Mouse (Mus musculus): Measurements from ENCODE around the gene Gnai2. TPM values are rescaled to one million over a fixed set of nuclear protein-coding genes. Genes with fewer than 3 reads are reported as not detected.

The Gnai2 gene
- polyA plus RNA-seq, 1 experiment from 2014 or later: 570 TPM

DNA sequence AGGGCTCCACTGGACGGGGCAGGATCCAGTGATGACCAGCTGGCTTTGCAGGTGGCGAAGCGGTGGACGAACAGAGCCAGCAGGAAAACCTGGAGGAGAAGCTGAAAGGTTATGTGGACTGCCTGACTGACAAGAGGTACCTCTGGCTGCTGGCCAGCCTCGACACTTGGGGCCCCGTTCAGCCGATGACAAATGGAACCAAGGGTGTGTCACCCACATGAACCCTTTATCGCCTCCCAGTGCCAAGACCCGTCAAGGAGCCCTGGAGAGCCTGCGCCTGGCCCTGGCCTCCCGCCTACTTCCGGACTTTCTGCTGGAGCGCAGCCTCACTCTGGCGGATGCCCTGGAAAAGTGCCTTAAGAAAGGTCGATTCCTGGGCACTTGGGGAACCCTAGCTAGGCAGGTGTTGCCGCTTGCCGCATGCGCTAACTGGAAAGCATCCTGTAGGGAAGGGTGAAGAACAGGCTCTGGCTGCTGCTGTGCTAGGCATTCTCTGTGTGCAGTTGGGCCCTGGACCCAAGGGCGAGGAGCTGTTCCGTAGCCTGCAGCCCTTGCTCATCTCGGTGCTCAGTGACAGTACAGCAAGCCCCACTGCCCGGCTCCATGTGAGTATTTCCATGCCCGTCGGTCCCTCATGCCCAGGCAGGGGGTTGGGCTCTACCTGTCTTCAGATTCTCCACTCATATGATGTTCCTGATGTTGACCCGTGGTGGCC lies 45.0 kb downstream of the Gnai2 start:
- H3K36me3 ChIP-seq (replicated peaks): peaks cover 46% of the 10 kb centered on the region
- H3K27me3 ChIP-seq: no peaks in the 10 kb centered on the region
- WGBS: 93% methylated on average over 25 of the region's 25 CpGs

DNA sequence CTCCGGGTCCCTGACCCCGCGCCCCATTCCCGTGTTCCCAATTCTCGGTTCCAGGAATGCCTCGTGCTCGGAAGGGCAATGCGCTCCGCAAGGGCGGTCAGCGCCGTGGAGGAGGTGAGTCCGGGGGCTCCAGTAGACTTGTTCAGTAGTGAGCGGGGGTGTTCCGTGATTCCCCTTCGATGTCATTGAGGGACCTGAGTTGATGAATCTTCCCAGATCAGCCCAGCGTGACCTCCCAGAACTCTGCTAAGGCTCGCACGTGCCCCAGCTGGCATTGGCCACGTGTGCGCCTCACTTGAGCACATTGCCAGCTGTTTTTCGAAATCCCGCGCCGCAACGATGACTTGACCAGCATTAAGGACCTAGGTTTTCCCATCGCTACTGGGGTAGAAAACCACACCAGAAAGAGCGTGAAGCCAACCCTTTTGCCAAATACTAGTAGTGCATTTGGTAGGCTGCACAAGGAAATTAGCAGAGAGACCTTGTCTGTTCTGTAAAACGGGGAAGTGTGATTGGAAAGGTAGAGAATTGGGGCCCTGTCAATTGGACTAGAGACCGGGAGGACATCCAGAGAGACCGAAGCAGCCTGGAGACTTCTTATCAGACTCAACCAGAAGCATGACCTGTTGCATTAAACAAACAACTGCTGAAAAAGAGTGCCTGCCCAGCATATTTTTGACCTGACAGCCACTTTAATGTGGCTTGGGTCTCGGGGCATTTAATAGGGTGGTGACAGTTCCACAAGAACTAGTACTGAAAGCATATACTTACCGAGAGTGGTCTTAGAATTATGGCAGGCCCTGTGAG lies 47.1 kb downstream of the Gnai2 start:
- Histone ChIP-seq H3K4me2 (peak overlapping the region; percentile 85), H3K4me1 (peaks cover 11% of the 10 kb centered on the region), H3K9ac (peak overlapping the region; percentile 66), H3K27ac (no peak overlapping the region), H3K4me3 (replicated peaks) (peak overlapping the region; percentile 78), H3K9me3 (no peaks in the 10 kb centered on the region), H3K36me3 (replicated peaks) (peaks cover 42% of the 10 kb centered on the region), H3K27me3 (no peaks in the 10 kb centered on the region)
- 7% methylated on average over 33 of the region's 33 CpGs for WGBS
- no peak for ATAC-seq (ENCODE audit: low FRiP score)

More for the DNA sequence above, 45.0 kb downstream of the Gnai2 start:
- no peak overlapping the region for H3K4me2 ChIP-seq
- H3K4me3 ChIP-seq (replicated peaks): no peak overlapping the region
- no peaks in the 10 kb centered on the region for H3K9me3 ChIP-seq
- H3K27ac ChIP-seq: no peak overlapping the region
- ATAC-seq (ENCODE audit: low FRiP score): no peak
- H3K4me1 ChIP-seq: peaks cover 11% of the 10 kb centered on the region
- H3K9ac ChIP-seq: no peak overlapping the region

DNA sequence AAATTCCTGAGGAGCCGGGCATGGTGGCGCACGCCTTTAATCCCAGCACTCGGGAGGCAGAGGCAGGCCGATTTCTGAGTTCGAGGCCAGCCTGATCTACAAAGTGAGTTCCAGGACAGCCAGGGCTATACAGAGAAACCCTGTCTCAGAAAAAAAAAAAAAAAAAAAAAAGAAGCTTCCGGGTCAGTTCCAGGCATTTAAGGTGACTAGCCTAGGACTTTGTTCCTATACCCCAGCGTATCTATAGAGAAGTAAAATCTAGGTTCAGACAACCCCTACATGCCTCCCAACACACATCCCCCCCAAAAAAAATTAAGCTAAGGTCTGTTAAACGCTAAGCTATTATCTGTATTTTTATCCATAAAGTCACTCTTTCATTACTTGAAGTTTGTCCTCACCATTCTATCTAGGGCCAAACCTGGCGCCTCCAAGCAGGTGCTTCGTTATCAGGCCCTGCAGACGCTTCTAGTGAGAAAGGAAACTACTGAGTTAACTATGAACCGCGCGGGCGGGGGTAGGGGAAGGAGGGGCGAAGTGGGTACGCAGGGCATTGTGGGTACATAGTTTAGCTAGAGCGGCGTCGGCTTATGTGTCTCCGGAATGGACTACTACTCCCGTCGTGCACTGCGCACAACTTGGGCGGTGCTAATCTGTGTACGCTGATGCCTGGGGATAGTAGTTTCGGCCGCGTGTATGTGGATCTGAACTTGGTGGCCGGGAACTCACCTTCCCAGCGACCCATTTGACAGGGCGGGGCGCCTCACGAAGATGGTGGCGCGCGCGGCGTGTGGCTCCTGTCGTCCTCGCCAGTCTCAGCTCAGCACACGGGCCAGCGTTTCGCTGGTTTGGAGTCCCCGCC lies 48.0 kb downstream of the Gnai2 start, which contains the start of gene Ifrd2:
Gene Ifrd2 (plus strand): TSS at position 669 of the 859 bp plus-strand sequence.
- Histone ChIP-seq H3K4me3 (replicated peaks) (peak within 1 kb of the TSS; percentile 78), H3K4me2 (peak within 1 kb of the TSS; percentile 85), H3K27me3 (no peaks in the 10 kb centered on the region), H3K4me1 (peaks cover 14% of the 10 kb centered on the region), H3K9me3 (no peaks in the 10 kb centered on the region), H3K9ac (peak within 1 kb of the TSS; percentile 66), H3K36me3 (replicated peaks) (peaks cover 35% of the 10 kb centered on the region), H3K27ac (no peak within 1 kb of the TSS)
- WGBS: 15% methylated on average over 46 of the region's 46 CpGs
- ATAC-seq (ENCODE audit: low FRiP score): peak; percentile 97

DNA sequence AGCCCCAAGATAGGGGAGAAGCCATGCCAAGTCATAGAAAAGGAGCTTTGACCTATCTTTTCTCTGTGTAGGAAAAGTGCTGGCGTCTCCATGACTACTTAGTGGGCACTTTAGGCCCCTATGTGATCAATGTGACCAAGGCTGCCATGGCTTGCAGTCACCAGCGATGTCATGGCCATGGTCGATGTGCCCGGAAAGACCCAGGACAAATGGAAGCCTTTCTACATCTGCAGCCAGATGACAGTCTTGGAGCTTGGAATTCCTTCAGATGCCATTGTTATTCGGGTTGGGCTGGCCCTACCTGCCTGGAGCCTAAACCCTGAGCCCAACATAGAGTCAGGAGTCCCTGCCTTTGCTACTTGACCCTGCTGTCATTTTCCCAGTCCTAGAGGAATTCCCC lies 48.7 kb downstream of the Gnai2 start:
- no peak overlapping the region for H3K27ac ChIP-seq
- no peaks in the 10 kb centered on the region for H3K27me3 ChIP-seq
- no peak overlapping the region for H3K4me3 ChIP-seq (replicated peaks)

DNA sequence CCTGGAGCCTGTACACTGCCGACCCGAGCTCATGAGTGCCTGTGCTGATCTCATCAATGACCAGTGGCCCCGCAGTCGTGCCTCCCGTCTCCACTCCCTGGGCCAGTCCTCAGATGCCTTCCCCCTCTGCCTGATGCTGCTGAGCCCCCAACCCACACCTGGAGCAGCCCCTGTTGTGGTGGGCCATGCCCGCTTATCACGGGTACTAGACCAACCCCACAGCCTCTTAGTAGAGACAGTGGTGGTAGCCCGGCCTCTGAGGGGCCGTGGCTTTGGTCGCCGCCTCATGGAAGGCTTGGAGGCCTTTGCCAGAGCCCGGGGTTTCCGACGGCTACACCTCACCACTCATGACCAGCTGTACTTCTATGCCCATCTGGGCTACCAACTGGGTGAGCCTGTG lies 52.0 kb downstream of the Gnai2 start:
- Histone ChIP-seq H3K9me3 (no peaks in the 10 kb centered on the region), H3K4me1 (peaks cover 35% of the 10 kb centered on the region), H3K4me3 (replicated peaks) (no peak overlapping the region), H3K4me2 (no peak overlapping the region), H3K27me3 (no peaks in the 10 kb centered on the region), H3K9ac (no peak overlapping the region), H3K27ac (no peak overlapping the region), H3K36me3 (replicated peaks) (peaks cover 10% of the 10 kb centered on the region)
- 85% methylated on average over 14 of the region's 14 CpGs for WGBS
- no peak for ATAC-seq (ENCODE audit: low FRiP score)

More for the DNA sequence above, 48.7 kb downstream of the Gnai2 start:
- no peak for ATAC-seq (ENCODE audit: low FRiP score)
- peaks cover 28% of the 10 kb centered on the region for H3K36me3 ChIP-seq (replicated peaks)
- H3K9me3 ChIP-seq: no peaks in the 10 kb centered on the region
- no peak overlapping the region; the same call in 1 of the 2 replicates for H3K4me2 ChIP-seq
- 92% methylated on average over 5 of the region's 5 CpGs for WGBS
- H3K4me1 ChIP-seq: peaks cover 21% of the 10 kb centered on the region
- no peak overlapping the region for H3K9ac ChIP-seq

DNA sequence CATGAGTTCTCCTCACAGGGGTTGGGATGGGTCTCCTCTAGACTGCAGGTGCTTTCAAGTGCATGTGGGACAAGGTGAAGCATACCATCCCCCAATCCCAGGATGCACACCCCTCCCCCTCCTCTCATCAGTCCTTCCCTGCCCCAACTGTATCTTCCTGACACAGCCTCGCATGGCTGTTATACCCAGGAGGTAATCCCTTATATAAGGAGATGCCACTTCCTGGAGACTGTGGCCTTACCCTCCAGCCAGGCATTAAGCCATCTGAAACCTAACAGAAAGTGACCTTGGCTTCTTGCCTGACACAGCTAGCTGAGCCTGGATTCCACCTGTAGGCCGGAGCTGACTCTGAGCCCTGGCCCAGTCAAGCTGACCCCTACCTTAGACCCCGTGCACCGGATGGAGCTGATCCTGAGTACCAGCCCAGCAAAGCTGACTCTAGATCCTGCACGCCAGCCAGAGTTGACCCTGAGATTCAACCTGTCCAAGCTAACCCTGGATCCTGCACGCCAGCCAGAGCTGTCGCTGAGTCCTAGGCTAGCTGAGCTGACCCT lies 52.6 kb downstream of the Gnai2 start:
- Histone ChIP-seq H3K27me3 (no peaks in the 10 kb centered on the region), H3K9me3 (no peaks in the 10 kb centered on the region), H3K4me3 (replicated peaks) (no peak overlapping the region), H3K9ac (no peak overlapping the region), H3K4me1 (peaks cover 32% of the 10 kb centered on the region), H3K4me2 (no peak overlapping the region), H3K36me3 (replicated peaks) (peaks cover 10% of the 10 kb centered on the region), H3K27ac (no peak overlapping the region)
- WGBS: 89% methylated on average over 7 of the region's 7 CpGs
- ATAC-seq (ENCODE audit: low FRiP score): no peak

DNA sequence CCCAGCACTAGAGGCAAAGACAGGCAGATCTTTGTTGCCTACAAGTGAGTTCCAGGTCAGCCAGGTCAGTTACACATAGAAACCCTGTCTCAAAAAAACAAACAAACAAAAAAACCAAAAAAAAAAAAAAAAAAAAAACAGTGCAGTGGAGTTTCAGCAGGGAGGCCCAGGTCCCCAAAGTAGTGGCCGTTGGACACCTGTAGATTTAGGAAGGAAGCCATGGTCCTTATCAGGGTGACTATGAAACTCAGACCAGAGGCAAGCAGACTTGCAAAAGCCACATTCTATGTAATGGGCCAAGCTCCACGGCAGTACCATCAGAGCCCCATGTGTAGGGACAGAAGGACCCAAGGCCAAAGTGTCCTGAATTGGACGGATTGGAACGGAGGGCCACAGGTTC lies 53.6 kb downstream of the Gnai2 start:
- peak overlapping the region; percentile 77 for H3K9ac ChIP-seq
- H3K27ac ChIP-seq: no peak overlapping the region
- H3K4me1 ChIP-seq: peaks cover 42% of the 10 kb centered on the region

DNA sequence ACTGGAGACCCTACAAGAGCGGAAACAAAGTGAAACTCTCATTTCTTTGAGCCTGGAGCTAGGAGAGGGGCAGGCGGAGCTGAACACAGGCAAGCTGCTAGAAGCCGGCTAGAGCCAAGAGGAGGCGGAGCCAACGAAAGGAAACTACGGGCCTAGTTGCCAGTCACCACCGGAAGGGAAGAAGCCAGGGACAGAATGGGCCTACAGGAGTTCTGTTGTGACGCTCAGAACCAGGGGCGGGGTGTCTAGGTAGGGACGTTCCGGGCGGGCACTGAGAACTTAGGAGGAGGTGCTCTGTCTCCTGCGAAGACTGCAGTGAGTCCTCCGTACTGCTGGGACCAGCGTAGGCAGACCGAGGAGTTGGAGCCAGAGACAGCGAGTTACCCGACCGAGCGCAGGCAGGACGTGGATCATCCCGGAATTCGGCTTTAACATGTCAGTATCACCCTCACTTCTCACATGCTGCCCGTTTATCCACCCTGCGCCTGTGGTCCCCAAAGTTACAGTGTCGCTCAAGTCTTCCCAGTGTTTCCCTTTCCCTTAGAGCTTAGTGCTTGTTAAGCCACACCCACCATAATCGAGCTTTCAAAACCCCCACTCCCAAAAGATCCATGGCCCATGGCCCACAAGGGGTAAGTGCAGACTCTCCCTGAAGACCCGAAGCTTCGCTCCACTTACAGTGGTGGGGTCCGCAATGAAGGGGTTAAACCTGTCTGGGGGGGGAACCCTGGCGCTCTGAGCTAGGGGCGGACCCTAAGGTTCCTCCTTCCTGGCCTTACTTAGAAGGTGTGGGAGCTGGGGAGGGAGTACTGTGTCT lies 54.5 kb downstream of the Gnai2 start, which contains the start of gene Hyal3:
Gene Hyal3 (plus strand): TSS at position 318 of the 817 bp plus-strand sequence.
- WGBS: 1% methylated on average over 32 of the region's 32 CpGs
- peak; percentile 78 for ATAC-seq (ENCODE audit: low FRiP score)

More for the DNA sequence above, 53.6 kb downstream of the Gnai2 start:
- Histone ChIP-seq H3K4me2 (peak overlapping the region; percentile 92), H3K4me3 (replicated peaks) (peak overlapping the region; percentile 61), H3K9me3 (no peaks in the 10 kb centered on the region), H3K27me3 (no peaks in the 10 kb centered on the region), H3K36me3 (replicated peaks) (peaks cover 10% of the 10 kb centered on the region)
- ATAC-seq (ENCODE audit: low FRiP score): no peak
- WGBS: 81% methylated on average over 4 of the region's 4 CpGs

DNA sequence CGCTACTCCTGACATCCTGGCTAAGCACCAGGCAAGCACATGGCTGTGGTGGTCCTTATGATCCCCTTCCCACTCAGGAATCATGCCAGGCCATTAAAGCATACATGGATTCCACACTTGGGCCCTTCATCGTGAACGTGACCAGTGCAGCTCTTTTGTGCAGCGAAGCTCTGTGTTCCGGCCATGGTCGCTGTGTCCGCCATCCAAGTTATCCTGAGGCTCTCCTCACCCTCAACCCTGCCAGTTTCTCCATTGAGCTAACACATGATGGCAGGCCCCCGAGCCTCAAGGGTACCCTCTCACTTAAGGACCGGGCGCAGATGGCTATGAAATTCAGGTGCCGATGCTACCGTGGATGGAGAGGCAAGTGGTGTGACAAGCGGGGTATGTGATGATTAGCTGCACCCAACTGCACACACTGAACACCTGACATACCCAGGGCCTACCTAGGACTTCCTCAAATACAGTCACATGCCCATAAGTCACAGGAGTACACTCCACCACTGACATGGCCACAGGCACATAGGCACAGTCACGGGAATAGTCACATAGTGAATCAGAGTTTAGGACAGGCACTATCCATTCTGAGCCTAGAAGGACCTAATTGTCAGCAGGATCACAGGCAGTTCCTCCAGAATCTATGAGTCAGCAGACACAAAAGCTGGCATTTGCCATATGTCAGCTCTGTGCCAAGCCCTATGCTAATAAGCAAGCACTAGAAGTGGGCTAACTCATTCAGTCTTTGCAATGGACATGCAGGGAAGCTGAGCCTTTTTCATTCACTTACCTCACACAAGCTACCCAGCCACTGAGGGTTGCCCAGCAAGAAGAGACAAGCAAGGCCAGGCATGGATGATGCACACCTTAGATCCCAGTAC lies 55.9 kb downstream of the Gnai2 start:
- Histone ChIP-seq H3K4me1 (peaks cover 49% of the 10 kb centered on the region), H3K36me3 (replicated peaks) (peaks cover 20% of the 10 kb centered on the region), H3K4me3 (replicated peaks) (no peak overlapping the region), H3K9ac (peak overlapping the region; percentile 2; the same call in 1 of the 2 replicates), H3K27ac (no peak overlapping the region), H3K9me3 (no peaks in the 10 kb centered on the region), H3K4me2 (no peak overlapping the region), H3K27me3 (no peaks in the 10 kb centered on the region)
- no peak for ATAC-seq (ENCODE audit: low FRiP score)
- 92% methylated on average over 14 of the region's 14 CpGs for WGBS

More for the DNA sequence above, 54.5 kb downstream of the Gnai2 start, which contains the start of gene Hyal3:
- Histone ChIP-seq H3K36me3 (replicated peaks) (peaks cover 10% of the 10 kb centered on the region), H3K4me1 (peaks cover 49% of the 10 kb centered on the region), H3K27ac (peak within 1 kb of the TSS; percentile 88), H3K9ac (peak within 1 kb of the TSS; percentile 77), H3K4me2 (peak within 1 kb of the TSS; percentile 92), H3K27me3 (no peaks in the 10 kb centered on the region), H3K4me3 (replicated peaks) (peak within 1 kb of the TSS; percentile 61), H3K9me3 (no peaks in the 10 kb centered on the region)

DNA sequence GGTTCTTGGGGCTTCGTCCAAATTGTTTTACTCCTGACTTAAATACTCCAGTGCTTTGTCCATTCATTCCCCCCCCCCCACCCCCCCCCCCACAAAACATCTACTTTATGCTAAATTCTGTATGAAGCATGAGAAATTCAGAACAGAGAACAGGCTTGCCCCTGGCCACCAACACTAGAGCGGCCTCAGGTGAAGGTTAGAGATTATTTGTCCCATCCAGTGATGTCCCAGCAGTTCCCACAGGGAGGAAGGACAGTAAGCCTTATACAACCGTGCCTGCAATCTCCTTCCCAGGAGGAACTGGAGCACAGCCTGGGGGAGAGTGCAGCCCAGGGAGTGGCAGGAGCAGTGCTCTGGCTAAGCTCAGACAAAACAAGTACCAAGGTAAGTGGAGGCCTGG lies 56.6 kb downstream of the Gnai2 start, which contains the start of gene Naa80:
Gene Naa80 (plus strand): TSS at position 301 of the 400 bp plus-strand sequence.
- no peak for ATAC-seq (ENCODE audit: low FRiP score)
- Histone ChIP-seq H3K4me3 (replicated peaks) (no peak within 1 kb of the TSS), H3K9ac (peak within 1 kb of the TSS; percentile 2; the same call in 1 of the 2 replicates), H3K27me3 (no peaks in the 10 kb centered on the region), H3K27ac (no peak within 1 kb of the TSS), H3K9me3 (no peaks in the 10 kb centered on the region), H3K4me2 (no peak within 1 kb of the TSS), H3K36me3 (replicated peaks) (peaks cover 22% of the 10 kb centered on the region), H3K4me1 (peaks cover 49% of the 10 kb centered on the region)
- WGBS: 80% methylated on average over 3 of the region's 3 CpGs

Data from forebrain, embryonic 12.5 days (tissue).